In genomic region chr9:108065491-108066011, GRCm38 (mm10) we compare ENCODE assay signal across 9 mouse cellular contexts. TPM values are rescaled to one million over a fixed set of nuclear protein-coding genes. Genes with fewer than 3 reads are reported as not detected.
DNase-seq lines count a peak whose midpoint lies in the region; ATAC-seq and TF ChIP-seq lines count a peak whose summit lies in the region.
"Had no signal": no experiment of that assay in that cellular context is flagged by ENCODE, and none has a peak within 500 bp of the region (broad histone marks: within the 10 kb centered on the region; RNA-seq: fewer than 3 reads in every experiment).

No protein-coding gene starts in this region.

- peak; percentile 45; the same call in 1 of the 2 replicates for ATAC-seq in stomach, embryonic 16.5 days (ENCODE audit: insufficient read depth, low FRiP score)

- no peaks in the 10 kb centered on the region for H3K36me3 ChIP-seq in kidney, adult 2 months (ENCODE audit: control insufficient read depth, insufficient read depth, low read length)
- H3K36me3 ChIP-seq in stomach, embryonic 16.5 days (ENCODE audit: control insufficient read depth, insufficient read depth, low read length): peaks cover 4% of the 10 kb centered on the region

- no peak for TF ChIP-seq POLR2A in kidney, adult 2 months (IDR thresholded peaks at IDR 0.05; ENCODE audit: low read depth, low read length)

- H3K27ac ChIP-seq in kidney, adult 2 months (ENCODE audit: insufficient read depth, low read depth, low read length): no peak overlapping the region
- H3K27ac ChIP-seq in gastrocnemius, adult 2 months: peak overlapping the region; percentile 56
- H3K27ac ChIP-seq in stomach, embryonic 16.5 days (ENCODE audit: low read length): no peak overlapping the region
- H3K27ac ChIP-seq: limb, embryonic 13.5 days had no signal

- H3K4me3 ChIP-seq in kidney, adult 2 months (ENCODE audit: insufficient read depth, low read depth, low read length): no peak overlapping the region
- H3K4me3 ChIP-seq in gastrocnemius, adult 2 months: no peak overlapping the region
- H3K4me3 ChIP-seq in stomach, embryonic 16.5 days (replicated peaks; ENCODE audit: low read length): no peak overlapping the region
- H3K4me3 ChIP-seq: limb, embryonic 13.5 days had no signal

- H3K9ac ChIP-seq in stomach, embryonic 16.5 days (ENCODE audit: low read length): no peak overlapping the region
- H3K9ac ChIP-seq: limb, embryonic 13.5 days had no signal

- TF ChIP-seq CTCF in kidney, adult 2 months (conservative IDR thresholded peaks at IDR 0.05; ENCODE audit: insufficient read depth, insufficient read length, low read depth, low read length): peak; percentile 73
- TF ChIP-seq CTCF in gastrocnemius, adult 2 months (IDR thresholded peaks at IDR 0.05): peak; percentile 85

- H3K27me3 ChIP-seq in kidney, adult 2 months (replicated peaks; ENCODE audit: control insufficient read depth, insufficient read depth, low read length): no peaks in the 10 kb centered on the region
- H3K27me3 ChIP-seq in stomach, embryonic 16.5 days (ENCODE audit: control insufficient read depth, insufficient read depth, low read length): no peaks in the 10 kb centered on the region
- H3K27me3 ChIP-seq: limb, embryonic 13.5 days had no signal

- H3K4me2 ChIP-seq in stomach, embryonic 16.5 days (ENCODE audit: low read depth, low read length): no peak overlapping the region
- H3K4me2 ChIP-seq: limb, embryonic 13.5 days had no signal

- H3K4me1 ChIP-seq in kidney, adult 2 months (ENCODE audit: control insufficient read depth, insufficient read depth, low read length): no peaks in the 10 kb centered on the region
- H3K4me1 ChIP-seq in stomach, embryonic 16.5 days (ENCODE audit: control insufficient read depth, insufficient read depth, low read length): no peaks in the 10 kb centered on the region
- H3K4me1 ChIP-seq: limb, embryonic 13.5 days had no signal

- H3K9me3 ChIP-seq in stomach, embryonic 16.5 days (replicated peaks; ENCODE audit: control insufficient read depth, low read length): no peaks in the 10 kb centered on the region
- H3K9me3 ChIP-seq: limb, embryonic 13.5 days had no signal

- 41% methylated on average over 5 of the region's 5 CpGs for WGBS in kidney, adult 2 months
- WGBS in stomach, embryonic 16.5 days: 33% methylated on average over 5 of the region's 5 CpGs

- peak; percentile 68 for DNase-seq in kidney, adult 2 months
- no peak for DNase-seq in kidney, adult 11 months
- peak; percentile 73 for DNase-seq in ES-CJ7 (ENCODE audit: low read depth, low spot score)
- peak; percentile 87 to 88 for DNase-seq in cerebellum, adult 18-20 months
- peak; percentile 83 for DNase-seq in gastrocnemius, adult 2 months
- DNase-seq in kidney, postnatal 36 days: peak; percentile 68 to 80
- DNase-seq in lung, postnatal 14 days: peak; percentile 68

- intact Hi-C loops in gastrocnemius, adult 2 months (cut with DNase I): loop anchor here (1.0 kb wide), 1 partner anchor 102 kb away; no protein-coding TSS in a partner anchor

RNA-seq across cellular contexts. Expression of gene Amigo3, which starts 12.6 kb away (rescaled TPM):
- polyA plus RNA-seq in kidney, adult 2 months (2012; rRNA removed): 1.2 and 1.3 TPM in 2 replicates
- 1 to 10 TPM; 1.5 to 3.1 TPM for total RNA-seq in gastrocnemius, adult 2 months (2021)
- polyA plus RNA-seq in stomach, embryonic 16.5 days (2015; fragmentation: Nextera tagmentation; extraction: Ambion mirVana): 3.9 and 4.5 TPM in 2 replicates

RNA-seq across cellular contexts. Expression of gene Mst1, which starts 14.7 kb away (rescaled TPM):
- 0.31 and 0.39 TPM in 2 replicates for polyA plus RNA-seq in kidney, adult 2 months (2012; rRNA removed)
- not detected for total RNA-seq in gastrocnemius, adult 2 months (2021)
- polyA plus RNA-seq in stomach, embryonic 16.5 days (2015; fragmentation: Nextera tagmentation; extraction: Ambion mirVana): 7.8 and 8.7 TPM in 2 replicates

RNA-seq across cellular contexts. Expression of gene Gmppb, which starts 16.5 kb away (rescaled TPM):
- polyA plus RNA-seq in kidney, adult 2 months (2012; rRNA removed): 14.0 and 16.0 TPM in 2 replicates
- 1 to 10 TPM; 3.3 to 6.3 TPM for total RNA-seq in gastrocnemius, adult 2 months (2021)
- polyA plus RNA-seq in stomach, embryonic 16.5 days (2015; fragmentation: Nextera tagmentation; extraction: Ambion mirVana): 49.3 and 56.1 TPM in 2 replicates

RNA-seq across cellular contexts. Expression of gene Rnf123, which starts 17.6 kb away (rescaled TPM):
- 92.1 and 106 TPM in 2 replicates for polyA plus RNA-seq in kidney, adult 2 months (2012; rRNA removed)
- 100 to 1,000 TPM; 128 to 157 TPM for total RNA-seq in gastrocnemius, adult 2 months (2021)
- polyA plus RNA-seq in stomach, embryonic 16.5 days (2015; fragmentation: Nextera tagmentation; extraction: Ambion mirVana): 31.2 and 32.8 TPM in 2 replicates

RNA-seq across cellular contexts. Expression of gene Apeh, which starts 28.9 kb away (rescaled TPM):
- 299 and 327 TPM in 2 replicates for polyA plus RNA-seq in kidney, adult 2 months (2012; rRNA removed)
- 10 to 100 TPM; 30.6 to 33.4 TPM for total RNA-seq in gastrocnemius, adult 2 months (2021)
- polyA plus RNA-seq in stomach, embryonic 16.5 days (2015; fragmentation: Nextera tagmentation; extraction: Ambion mirVana): 75.1 and 82.7 TPM in 2 replicates
